Mouse (Mus musculus) liver, adult 2 months (tissue): ENCODE measurements around the gene Tsks.

Source experiments
- CTCF ChIP-seq: fragments of 200-500 bp; IDR thresholded peaks from 2 replicates; pipeline ENCODE4 v1.5.1; 2011; ENCODE audit warnings: low read depth, low read length, control low read depth
- POLR2A ChIP-seq: fragments of 200-500 bp; IDR thresholded peaks from 2 replicates; pipeline ENCODE4 v1.6.1; 2011; ENCODE audit warnings: low read length, control low read depth; ENCODE audit not compliant: insufficient read depth; ENCODE audit errors: extremely low read depth

DNA sequence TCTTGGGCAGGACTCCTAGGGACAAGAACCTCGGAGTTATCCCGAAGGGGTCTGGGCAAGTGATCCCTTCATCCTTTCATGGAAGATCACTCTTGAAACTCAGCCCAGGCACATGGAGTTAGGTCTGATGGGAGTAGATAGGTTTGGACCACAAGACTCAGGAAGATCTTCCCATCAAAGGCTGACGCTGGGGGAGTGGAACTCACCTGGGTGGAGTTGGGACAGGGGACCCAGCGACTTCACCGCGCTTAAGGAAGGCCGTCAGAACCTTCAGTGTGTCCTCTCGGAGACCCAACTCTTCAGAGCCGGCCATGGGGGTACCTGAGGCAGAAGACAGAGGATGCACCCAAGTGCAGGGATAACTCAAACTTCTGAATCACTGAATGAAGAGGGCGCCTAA lies 53.7 kb downstream of the Tsks start:
- TF ChIP-seq CTCF (no peak), POLR2A (no peak)
